Mouse (Mus musculus) T-cell, adult 2 months (primary cell): ENCODE data around the gene Aldoart1.

Source experiments
- DNase-seq: peaks from one replicate; pipeline ENCODE4 v3.0.0; 2022; ENCODE audit warnings: low spot score

The Aldoart1 gene

DNA sequence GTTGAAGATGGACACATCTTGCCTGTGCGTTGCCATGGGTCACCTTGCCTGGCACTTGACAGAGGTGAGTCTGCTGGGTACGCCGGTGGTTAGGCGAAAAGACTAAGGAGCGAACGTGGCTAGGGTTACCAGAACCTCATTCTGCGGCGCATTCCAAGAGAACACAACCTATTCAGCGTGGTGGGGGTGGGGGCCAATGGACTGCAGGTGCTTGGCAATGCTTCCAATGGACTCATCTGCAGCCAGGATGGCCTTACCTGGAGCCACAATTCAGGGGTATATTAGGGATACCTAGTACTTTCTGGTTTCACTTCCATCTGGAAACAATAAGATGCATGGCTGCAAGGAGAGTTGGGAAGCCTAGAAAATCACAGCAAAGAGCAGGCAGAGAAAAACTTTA lies at the start of gene Aldoart1:
TSS of gene Aldoart1 (minus strand) at position 101 of the 400 bp plus-strand sequence.
- DNase-seq = no peak

- DNase-seq = no peak
Measured at GRCm38 (mm10) chr4:72901566-72901965, 49.1 kb upstream of the Aldoart1 start.

DNA sequence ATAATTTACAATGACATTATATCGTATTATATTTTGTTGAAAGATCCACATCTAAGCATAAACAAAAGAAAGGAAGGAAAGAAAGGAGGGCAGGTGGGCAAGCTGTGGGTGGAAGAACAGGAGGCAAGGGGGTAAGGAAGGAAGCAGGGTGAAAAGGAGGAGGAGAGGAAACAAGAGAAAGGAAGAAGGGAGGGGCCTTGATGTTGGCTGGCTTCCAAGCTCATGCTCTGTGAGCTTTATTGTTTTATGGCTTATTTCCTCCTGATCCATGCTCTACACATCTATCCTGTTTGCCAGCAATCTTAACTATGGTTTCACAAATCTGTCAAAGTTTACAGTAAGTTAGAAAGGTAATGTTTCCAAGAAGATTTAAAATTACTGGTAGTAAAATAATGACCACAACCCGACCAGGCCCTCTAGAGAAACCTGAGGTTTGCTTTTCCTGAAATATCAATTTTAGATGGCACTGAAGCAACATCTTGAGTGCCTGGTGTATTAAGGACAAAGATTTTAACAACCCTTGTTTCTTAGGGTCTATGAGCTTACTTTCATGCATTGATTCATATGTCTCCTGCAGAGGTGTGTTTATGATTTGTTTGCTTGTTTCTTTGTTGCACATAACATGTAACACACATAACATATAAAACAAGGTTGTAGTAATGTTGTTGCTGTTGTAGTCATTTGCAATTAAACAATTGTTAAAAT lies 13.1 kb upstream of the Aldoart1 start:
- DNase-seq = no peak

GRCm38 (mm10) chr4:72844276-72844675 lies 8.2 kb downstream of the Aldoart1 start:
- DNase-seq = no peak

DNA sequence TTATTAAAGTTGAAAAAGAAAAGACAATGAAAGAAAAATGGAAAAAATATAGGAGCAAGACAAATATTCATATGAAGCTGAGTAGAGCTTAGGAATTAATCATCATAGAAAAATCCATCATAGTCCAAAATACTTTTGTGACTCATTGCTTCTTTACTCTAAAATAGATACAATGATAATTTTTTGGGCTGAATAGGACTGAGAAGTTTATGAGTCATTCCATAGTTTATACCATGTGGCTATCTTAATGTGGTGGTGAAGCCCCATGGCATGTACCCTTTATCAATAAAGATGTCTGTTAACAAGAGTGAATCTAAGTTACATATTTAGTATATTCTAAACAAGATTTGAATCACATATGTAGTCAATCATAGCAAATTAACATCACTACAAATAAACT lies 9.4 kb downstream of the Aldoart1 start:
- DNase-seq = no peak

GRCm38 (mm10) chr4:72836430-72836829 lies 16.0 kb downstream of the Aldoart1 start:
- DNase-seq = no peak

DNA sequence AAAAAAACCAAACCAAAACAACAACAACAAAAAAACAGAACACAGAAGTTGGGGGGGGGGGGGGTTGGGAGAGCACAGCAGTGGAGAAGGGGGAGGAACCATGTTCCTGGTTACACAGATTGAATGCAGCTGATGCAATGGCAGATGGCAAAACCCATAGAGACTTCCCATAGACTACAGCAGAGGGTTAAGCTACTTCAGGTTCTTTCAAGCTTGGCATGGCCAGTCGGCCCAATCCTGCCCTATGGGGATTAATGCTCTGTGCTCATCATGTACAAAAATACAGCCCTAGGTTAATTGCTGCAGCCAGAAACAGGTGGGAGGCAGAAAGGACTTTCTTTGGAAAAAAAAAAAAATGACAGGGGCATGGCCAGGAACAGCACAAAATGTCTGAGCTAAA lies 17.0 kb downstream of the Aldoart1 start:
- no peak for DNase-seq

- DNase-seq = no peak
Measured at GRCm38 (mm10) chr4:72800816-72801215, 51.6 kb downstream of the Aldoart1 start.
